Mouse (Mus musculus) intestine, postnatal 0 days (tissue): ENCODE results near the gene Cenpi. TPM values are rescaled to one million over a fixed set of nuclear protein-coding genes. Genes with fewer than 3 reads are reported as not detected.

Source experiments
- ATAC-seq: fragments of 200-750 bp; cut with Nextera tagmentation; 2 replicates; pipeline ENCODE4 v1.8.0; 2017; ENCODE audit warnings: mild to moderate bottlenecking, moderate TSS enrichment, moderate library complexity
- H3K27ac ChIP-seq: fragments of 300-500 bp; sonication (generic); 2 replicates; pipeline ENCODE4 v1.5.1; 2014; ENCODE audit warnings: mild to moderate bottlenecking, low read depth, low read length, moderate library complexity
- H3K27me3 ChIP-seq: fragments of 300-500 bp; sonication (generic); replicated peaks from 2 replicates; pipeline ENCODE4 v1.6.1; 2014; ENCODE audit warnings: low read length, mixed read lengths; ENCODE audit not compliant: control insufficient read depth, insufficient read depth
- H3K36me3 ChIP-seq: fragments of 300-500 bp; sonication (generic); 2 replicates; pipeline ENCODE4 v1.6.1; 2014; ENCODE audit warnings: mild to moderate bottlenecking, moderate library complexity; ENCODE audit not compliant: control insufficient read depth, insufficient read depth
- H3K4me1 ChIP-seq: fragments of 300-500 bp; sonication (generic); replicated peaks from 2 replicates; pipeline ENCODE4 v1.6.1; 2014; ENCODE audit warnings: antibody characterized with exemption, low read length, mixed read lengths; ENCODE audit not compliant: control insufficient read depth, insufficient read depth
- H3K4me2 ChIP-seq: fragments of 300-500 bp; sonication (generic); replicated peaks from 2 replicates; pipeline ENCODE4 v1.6.1; 2014; ENCODE audit warnings: low read depth, mild to moderate bottlenecking, moderate library complexity
- H3K4me3 ChIP-seq: fragments of 300-500 bp; sonication (generic); 2 replicates; pipeline ENCODE4 v1.5.1; 2014; ENCODE audit warnings: low read depth, low read length
- H3K9ac ChIP-seq: fragments of 300-500 bp; sonication (generic); 2 replicates; pipeline ENCODE4 v1.6.1; 2014; ENCODE audit warnings: mild to moderate bottlenecking, low read depth, low read length
- H3K9me3 ChIP-seq: fragments of 300-500 bp; sonication (generic); 2 replicates; pipeline ENCODE4 v1.6.1; 2016; ENCODE audit warnings: mixed run types; ENCODE audit not compliant: control insufficient read depth
- CTCF ChIP-seq: sonication (generic); IDR thresholded peaks from 2 replicates; pipeline ENCODE4 v1.5.1; 2016; ENCODE audit warnings: low read depth, mild to moderate bottlenecking, control low read depth, antibody characterized with exemption, moderate library complexity
- WGBS: fragments of 180-500 bp; shearing (Covaris S2); extraction: QIAGEN DNeasy Blood & Tissue Kit; methylation state at CpG from one replicate; pipeline ENCODE4 v1.1.7; 2014; 5-methylcytosine and 5-hydroxymethylcytosine counted together
- polyA plus RNA-seq: library from polyadenylated mRNA; unstranded; fragments of >200 nt; fragmentation: Nextera tagmentation; extraction: Ambion mirVana; gene quantifications from 2 replicates; pipeline ENCODE4 v1.2.1, GENCODE M21; 2015

The Cenpi gene
- polyA plus RNA-seq, 1 experiment from 2014 or later: 7.2 TPM

- no peak overlapping the region for H3K27ac ChIP-seq
- H3K9me3 ChIP-seq: no peaks in the 10 kb centered on the region
- ATAC-seq: no peak
- TF ChIP-seq CTCF: no peak
- no peak overlapping the region for H3K4me2 ChIP-seq
- H3K4me3 ChIP-seq: no peak overlapping the region
- H3K4me1 ChIP-seq: no peaks in the 10 kb centered on the region
- H3K27me3 ChIP-seq: no peaks in the 10 kb centered on the region
- H3K9ac ChIP-seq: no peak overlapping the region
- no peaks in the 10 kb centered on the region for H3K36me3 ChIP-seq
- WGBS: 94% methylated on average over 2 of the region's 2 CpGs
These were observed 22.8 kb upstream of the Cenpi start for GRCm38 (mm10) chrX:134285102-134285501.

- Histone ChIP-seq H3K36me3 (no peaks in the 10 kb centered on the region), H3K9ac (no peak overlapping the region), H3K9me3 (no peaks in the 10 kb centered on the region), H3K4me3 (no peak overlapping the region), H3K4me1 (no peaks in the 10 kb centered on the region), H3K4me2 (no peak overlapping the region), H3K27ac (no peak overlapping the region), H3K27me3 (no peaks in the 10 kb centered on the region)
- 66% methylated on average over 4 of the region's 4 CpGs for WGBS
- no peak for ATAC-seq
- TF ChIP-seq CTCF: no peak
These were observed 22.1 kb upstream of the Cenpi start for GRCm38 (mm10) chrX:134285791-134286190.

GRCm38 (mm10) chrX:134287305-134287704 is 20.6 kb upstream of the Cenpi start:
- no peak for ATAC-seq
- H3K27ac ChIP-seq: no peak overlapping the region
- H3K36me3 ChIP-seq: no peaks in the 10 kb centered on the region
- no peaks in the 10 kb centered on the region for H3K9me3 ChIP-seq
- no peak overlapping the region for H3K4me3 ChIP-seq
- no peak for TF ChIP-seq CTCF
- H3K4me2 ChIP-seq: no peak overlapping the region
- 91% methylated on average over 2 of the region's 2 CpGs for WGBS
- no peaks in the 10 kb centered on the region for H3K27me3 ChIP-seq
- H3K4me1 ChIP-seq: no peaks in the 10 kb centered on the region
- no peak overlapping the region for H3K9ac ChIP-seq

GRCm38 (mm10) chrX:134296301-134296700 is 11.6 kb upstream of the Cenpi start:
- no peak overlapping the region for H3K27ac ChIP-seq
- peak overlapping the region; percentile 9; the same call in 1 of the 2 replicates for H3K4me3 ChIP-seq
- WGBS: 40% methylated on average over 9 of the region's 9 CpGs
- ATAC-seq: no peak
- no peaks in the 10 kb centered on the region for H3K9me3 ChIP-seq
- no peaks in the 10 kb centered on the region for H3K4me1 ChIP-seq
- TF ChIP-seq CTCF: no peak
- H3K4me2 ChIP-seq: peak overlapping the region; percentile 57
- H3K9ac ChIP-seq: no peak overlapping the region
- H3K27me3 ChIP-seq: no peaks in the 10 kb centered on the region
- no peaks in the 10 kb centered on the region for H3K36me3 ChIP-seq

- H3K4me1 ChIP-seq: no peaks in the 10 kb centered on the region
- no peaks in the 10 kb centered on the region for H3K9me3 ChIP-seq
- no peak for TF ChIP-seq CTCF
- H3K27me3 ChIP-seq: no peaks in the 10 kb centered on the region
- H3K4me3 ChIP-seq: 0 out of 2 replicates have a peak overlapping the region, but pooled peaks have one; percentile 9
- no peaks in the 10 kb centered on the region for H3K36me3 ChIP-seq
- no peak overlapping the region for H3K27ac ChIP-seq
- peak overlapping the region; percentile 57 for H3K4me2 ChIP-seq
- ATAC-seq: no peak
- WGBS: 42% methylated on average over 7 of the region's 7 CpGs
- no peak overlapping the region for H3K9ac ChIP-seq
These were observed 11.1 kb upstream of the Cenpi start for GRCm38 (mm10) chrX:134296737-134297136.

GRCm38 (mm10) chrX:134297195-134297594 is 10.7 kb upstream of the Cenpi start:
- Histone ChIP-seq H3K9me3 (no peaks in the 10 kb centered on the region), H3K27ac (no peak overlapping the region), H3K9ac (no peak overlapping the region), H3K27me3 (no peaks in the 10 kb centered on the region), H3K4me2 (no peak overlapping the region), H3K4me1 (no peaks in the 10 kb centered on the region), H3K4me3 (no peak overlapping the region), H3K36me3 (no peaks in the 10 kb centered on the region)
- no peak for TF ChIP-seq CTCF
- WGBS: 55% methylated on average over 4 of the region's 4 CpGs
- no peak for ATAC-seq

GRCm38 (mm10) chrX:134300219-134300618 is 7.7 kb upstream of the Cenpi start:
- Histone ChIP-seq H3K4me2 (no peak overlapping the region), H3K4me3 (no peak overlapping the region), H3K9me3 (no peaks in the 10 kb centered on the region), H3K9ac (no peak overlapping the region), H3K27ac (no peak overlapping the region), H3K4me1 (no peaks in the 10 kb centered on the region), H3K36me3 (no peaks in the 10 kb centered on the region), H3K27me3 (no peaks in the 10 kb centered on the region)
- no peak for ATAC-seq
- no peak for TF ChIP-seq CTCF
- 62% methylated on average over 5 of the region's 5 CpGs for WGBS
